Mouse (Mus musculus): ENCODE results near the gene Adgrf1.

DNA sequence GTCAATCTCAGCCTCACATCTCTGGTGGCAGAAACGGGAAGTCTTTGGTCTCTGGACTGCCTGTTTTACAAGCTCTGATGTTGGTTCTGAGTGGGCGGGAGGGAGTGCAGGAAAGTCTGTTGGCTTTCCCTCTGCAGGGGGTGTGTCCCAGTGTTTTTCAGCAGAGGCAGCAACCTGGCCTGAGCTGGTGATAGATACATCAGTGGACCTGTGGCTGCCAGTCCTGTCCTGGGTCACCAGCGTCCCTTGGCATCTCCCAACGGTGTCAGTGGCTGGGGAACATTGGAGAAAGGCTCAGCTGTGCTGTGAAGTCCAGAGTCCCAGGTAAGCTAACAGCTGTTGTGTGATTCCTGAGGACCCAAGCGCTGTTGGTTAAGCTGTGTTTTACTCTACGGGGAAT lies at the start of gene Adgrf1:
- no peak for TF ChIP-seq POLR2AphosphoS5 (IDR thresholded peaks at IDR 0.05; ENCODE audit: borderline replicate concordance, low read depth, low read length)
- no peak for TF ChIP-seq CTCF (IDR thresholded peaks at IDR 0.05 in 2 of 3, conservative IDR thresholded peaks at IDR 0.05 in 1 of 3; ENCODE audit: control insufficient read depth in 1 of 3, insufficient read depth in 1 of 3, low read depth in 2 of 3, low read length in 3 of 3, poor library complexity in 1 of 3, severe bottlenecking in 1 of 3)
- no peak for TF ChIP-seq MAX (IDR thresholded peaks at IDR 0.05; ENCODE audit: low read length)
- TF ChIP-seq NELFE (IDR thresholded peaks at IDR 0.05; ENCODE audit: low read depth, low read length): no peak
- TF ChIP-seq SMC3 (IDR thresholded peaks at IDR 0.05; ENCODE audit: low read depth, low read length): no peak
- TF ChIP-seq POLR2A (IDR thresholded peaks at IDR 0.05; ENCODE audit: control insufficient read depth in 1 of 2, insufficient read depth in 1 of 2, low read depth in 1 of 2, low read length in 2 of 2, poor library complexity in 1 of 2): no peak
- TF ChIP-seq MYB (IDR thresholded peaks at IDR 0.05; ENCODE audit: low read depth, low read length): no peak
- TF ChIP-seq ELF1 (IDR thresholded peaks at IDR 0.05; ENCODE audit: low read depth, low read length): no peak
- TF ChIP-seq POLR2AphosphoS2 (IDR thresholded peaks at IDR 0.05; ENCODE audit: low read length): no peak
- TF ChIP-seq CHD2 (IDR thresholded peaks at IDR 0.05; ENCODE audit: low read length): no peak
- TF ChIP-seq EP300 (IDR thresholded peaks at IDR 0.05; ENCODE audit: low read depth in 1 of 2, low read length in 2 of 2): no peak
